Mouse (Mus musculus): ENCODE measurements at regions not wholly inside any gene's neighbourhood (a gene's known extent, or its start where the extent isn't known, plus 50 kb on each side); places are given as distances from the start of the nearest gene placed in this dataset.

DNA sequence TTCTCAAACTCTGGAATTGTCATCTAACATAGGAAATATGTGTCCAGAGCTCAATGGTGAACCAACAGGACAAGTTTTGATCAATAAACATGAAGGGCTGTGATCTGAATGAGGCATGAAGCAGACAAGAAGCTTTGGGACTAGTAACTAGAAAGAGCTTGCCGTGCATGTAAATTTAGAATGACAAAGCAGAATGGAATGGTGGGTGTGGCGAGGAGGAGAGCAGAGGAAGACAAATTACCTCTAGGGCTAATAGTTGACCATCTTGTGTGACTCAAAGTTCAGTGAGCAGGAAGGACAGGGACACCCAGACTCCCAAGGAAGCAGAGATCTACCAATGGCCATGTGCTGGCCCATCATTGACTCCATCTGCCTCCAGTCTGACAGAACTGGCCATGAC lies 455.6 kb downstream of the Tns1 start:
- H3K9ac ChIP-seq (replicated peaks; ENCODE audit: low read depth), result no peak overlapping the region
- 78% methylated on average over 2 of the region's 2 CpGs for WGBS
- no peaks in the 10 kb centered on the region for H3K4me1 ChIP-seq (ENCODE audit: insufficient read depth, low read depth, low read length)
- DNase-seq (ENCODE audit: low spot score) (no peak), ATAC-seq (no peak)
- no peak overlapping the region for H3K4me2 ChIP-seq (replicated peaks; ENCODE audit: low read depth, low read length)
- TF ChIP-seq EP300 (IDR thresholded peaks at IDR 0.05) (no peak), CTCF (IDR thresholded peaks at IDR 0.05) (no peak)
- no peak overlapping the region for H3K27ac ChIP-seq (ENCODE audit: low read length)
- no peak overlapping the region for H3K4me3 ChIP-seq (ENCODE audit: low read depth, low read length)
- H3K27me3 ChIP-seq (replicated peaks; ENCODE audit: insufficient read depth, low read length), result no peaks in the 10 kb centered on the region
- H3K9me3 ChIP-seq (ENCODE audit: low read length), result no peaks in the 10 kb centered on the region
- H3K36me3 ChIP-seq (ENCODE audit: insufficient read depth, low read length), result no peaks in the 10 kb centered on the region

DNA sequence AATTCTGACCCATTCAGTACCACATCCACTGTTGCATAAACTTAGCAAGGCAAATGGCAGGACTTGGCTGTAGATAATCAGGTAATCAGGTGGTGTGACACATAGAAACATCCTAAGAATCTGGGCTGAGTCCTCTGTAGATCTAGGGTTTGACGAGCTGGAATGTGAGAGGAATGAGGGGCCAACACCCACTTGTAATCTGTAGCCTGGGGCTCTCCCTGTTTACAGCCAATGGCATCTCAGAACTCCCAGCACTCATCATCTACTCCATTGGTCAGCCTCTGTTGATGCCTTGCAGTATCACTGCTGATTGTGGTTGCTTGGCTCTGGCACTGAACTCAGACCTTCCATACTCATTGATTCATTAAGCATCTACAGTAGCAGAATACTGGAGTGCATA lies 460.7 kb downstream of the Tns1 start:
- Histone ChIP-seq H3K9me3 (ENCODE audit: low read length) (no peaks in the 10 kb centered on the region), H3K9ac (replicated peaks; ENCODE audit: low read depth) (no peak overlapping the region), H3K27ac (ENCODE audit: low read length) (no peak overlapping the region), H3K27me3 (replicated peaks; ENCODE audit: insufficient read depth, low read length) (no peaks in the 10 kb centered on the region), H3K36me3 (ENCODE audit: insufficient read depth, low read length) (no peaks in the 10 kb centered on the region), H3K4me3 (ENCODE audit: low read depth, low read length) (no peak overlapping the region), H3K4me1 (ENCODE audit: insufficient read depth, low read depth, low read length) (no peaks in the 10 kb centered on the region), H3K4me2 (replicated peaks; ENCODE audit: low read depth, low read length) (no peak overlapping the region)
- WGBS, result 40% methylated on average over 1 of the region's 1 CpGs
- TF ChIP-seq CTCF (IDR thresholded peaks at IDR 0.05) (no peak), EP300 (IDR thresholded peaks at IDR 0.05) (no peak)
- DNase-seq (ENCODE audit: low spot score), result no peak
- no peak for ATAC-seq

DNA sequence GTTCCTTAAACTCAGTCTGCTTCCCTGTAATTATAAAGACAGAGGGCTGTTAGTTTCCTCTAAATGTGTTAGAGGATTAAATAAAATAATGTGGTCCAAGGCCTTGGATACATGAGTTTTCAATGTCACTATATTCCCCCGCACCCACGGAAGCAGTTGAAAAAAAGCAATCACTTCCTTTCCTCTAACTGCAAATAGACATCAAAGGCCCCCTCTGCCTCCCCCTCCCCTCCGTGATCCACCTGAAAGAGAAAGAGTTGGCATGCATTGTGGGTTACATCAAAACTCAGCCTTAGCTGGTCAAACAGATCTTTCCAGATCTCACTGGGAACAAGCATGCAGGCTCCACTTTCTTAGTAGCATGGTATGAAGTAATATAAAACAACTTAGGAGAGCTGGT lies 479.2 kb downstream of the Tns1 start:
- H3K36me3 ChIP-seq (ENCODE audit: insufficient read depth, low read length), result no peaks in the 10 kb centered on the region
- TF ChIP-seq EP300 (IDR thresholded peaks at IDR 0.05) (no peak), CTCF (IDR thresholded peaks at IDR 0.05) (no peak)
- no peak overlapping the region for H3K4me3 ChIP-seq (ENCODE audit: low read depth, low read length)
- no peaks in the 10 kb centered on the region for H3K4me1 ChIP-seq (ENCODE audit: insufficient read depth, low read depth, low read length)
- no peaks in the 10 kb centered on the region for H3K9me3 ChIP-seq (ENCODE audit: low read length)
- no peak overlapping the region for H3K9ac ChIP-seq (replicated peaks; ENCODE audit: low read depth)
- ATAC-seq (no peak), DNase-seq (ENCODE audit: low spot score) (no peak)
- no peaks in the 10 kb centered on the region for H3K27me3 ChIP-seq (replicated peaks; ENCODE audit: insufficient read depth, low read length)
- no peak overlapping the region for H3K4me2 ChIP-seq (replicated peaks; ENCODE audit: low read depth, low read length)
- WGBS, result 52% methylated on average over 3 of the region's 3 CpGs
- H3K27ac ChIP-seq (ENCODE audit: low read length), result no peak overlapping the region

DNA sequence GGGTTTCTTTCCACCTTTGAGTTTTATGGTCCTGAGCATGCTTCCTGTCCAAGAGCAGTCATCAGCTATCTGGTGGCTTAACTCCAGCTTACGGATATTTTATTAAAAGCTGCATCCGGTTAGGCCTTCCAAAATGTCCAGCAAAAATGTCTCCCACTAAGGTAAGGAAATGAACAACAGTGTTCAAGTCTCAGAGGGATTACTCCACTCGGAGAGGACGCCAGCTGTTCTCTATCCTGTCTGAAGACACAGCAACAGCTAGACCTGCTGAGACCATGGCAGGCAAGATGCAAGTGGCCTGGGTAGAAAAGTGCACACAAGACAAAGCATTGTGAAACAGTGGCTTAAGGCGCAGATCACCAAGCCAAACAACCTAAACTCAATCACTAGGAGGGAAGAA lies 479.9 kb downstream of the Tns1 start:
- H3K4me1 ChIP-seq (ENCODE audit: insufficient read depth, low read depth, low read length), result no peaks in the 10 kb centered on the region
- H3K36me3 ChIP-seq (ENCODE audit: insufficient read depth, low read length), result no peaks in the 10 kb centered on the region
- ATAC-seq (no peak), DNase-seq (ENCODE audit: low spot score) (no peak)
- no peaks in the 10 kb centered on the region for H3K9me3 ChIP-seq (ENCODE audit: low read length)
- no peaks in the 10 kb centered on the region for H3K27me3 ChIP-seq (replicated peaks; ENCODE audit: insufficient read depth, low read length)
- no peak overlapping the region for H3K27ac ChIP-seq (ENCODE audit: low read length)
- H3K9ac ChIP-seq (replicated peaks; ENCODE audit: low read depth), result no peak overlapping the region
- no peak overlapping the region for H3K4me3 ChIP-seq (ENCODE audit: low read depth, low read length)
- no peak overlapping the region for H3K4me2 ChIP-seq (replicated peaks; ENCODE audit: low read depth, low read length)
- TF ChIP-seq CTCF (IDR thresholded peaks at IDR 0.05) (no peak), EP300 (IDR thresholded peaks at IDR 0.05) (no peak)
- 69% methylated on average over 5 of the region's 5 CpGs for WGBS

DNA sequence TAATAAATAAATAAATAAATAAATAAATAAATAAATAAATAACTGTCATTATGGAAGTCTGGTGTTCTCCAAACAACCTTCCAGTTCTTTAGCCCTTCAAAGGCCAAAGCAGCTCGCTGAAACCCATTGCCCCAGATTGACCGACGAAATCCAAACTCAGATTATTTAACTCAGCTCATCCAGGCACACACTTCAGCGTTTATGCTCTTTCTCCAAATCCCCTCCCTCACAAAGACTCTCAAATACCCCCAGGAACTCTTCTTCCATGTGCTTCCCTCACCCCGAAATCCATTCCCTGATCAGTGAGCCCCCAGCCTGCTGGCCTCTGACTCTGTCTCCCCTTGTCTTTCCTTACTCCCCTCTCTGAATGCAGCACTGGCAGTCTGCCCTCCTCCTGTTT lies 480.8 kb downstream of the Tns1 start:
- Histone ChIP-seq H3K9me3 (ENCODE audit: low read length) (no peaks in the 10 kb centered on the region), H3K36me3 (ENCODE audit: insufficient read depth, low read length) (no peaks in the 10 kb centered on the region), H3K9ac (replicated peaks; ENCODE audit: low read depth) (no peak overlapping the region), H3K27me3 (replicated peaks; ENCODE audit: insufficient read depth, low read length) (no peaks in the 10 kb centered on the region), H3K4me3 (ENCODE audit: low read depth, low read length) (no peak overlapping the region), H3K4me2 (replicated peaks; ENCODE audit: low read depth, low read length) (no peak overlapping the region), H3K4me1 (ENCODE audit: insufficient read depth, low read depth, low read length) (no peaks in the 10 kb centered on the region), H3K27ac (ENCODE audit: low read length) (no peak overlapping the region)
- TF ChIP-seq CTCF (IDR thresholded peaks at IDR 0.05) (no peak), EP300 (IDR thresholded peaks at IDR 0.05) (no peak)
- DNase-seq (ENCODE audit: low spot score) (no peak), ATAC-seq (no peak)
- 77% methylated on average over 5 of the region's 5 CpGs for WGBS

DNA sequence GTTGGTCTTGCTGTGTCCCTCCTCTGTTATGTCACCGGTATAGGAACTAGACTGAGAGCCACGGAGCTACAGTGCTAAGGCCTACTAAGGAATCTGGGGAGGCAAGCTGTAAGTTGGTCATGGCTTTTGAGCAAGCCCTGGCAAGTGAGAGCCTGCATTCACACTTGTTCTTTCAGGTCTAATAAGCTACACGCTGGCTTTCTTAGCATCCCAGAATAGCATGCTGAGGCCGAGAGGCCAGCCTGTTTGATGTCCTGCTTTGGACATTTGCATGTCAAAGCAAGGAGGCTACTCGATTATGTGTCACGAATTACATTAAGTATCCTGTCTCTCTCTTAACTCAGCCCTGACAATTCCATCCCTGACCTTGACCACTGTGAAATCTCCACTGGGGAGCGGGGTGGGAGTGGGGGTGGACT lies 481.5 kb downstream of the Tns1 start:
- WGBS, result 51% methylated on average over 7 of the region's 7 CpGs
- H3K4me1 ChIP-seq (ENCODE audit: insufficient read depth, low read depth, low read length), result no peaks in the 10 kb centered on the region
- H3K27ac ChIP-seq (ENCODE audit: low read length), result no peak overlapping the region

DNA sequence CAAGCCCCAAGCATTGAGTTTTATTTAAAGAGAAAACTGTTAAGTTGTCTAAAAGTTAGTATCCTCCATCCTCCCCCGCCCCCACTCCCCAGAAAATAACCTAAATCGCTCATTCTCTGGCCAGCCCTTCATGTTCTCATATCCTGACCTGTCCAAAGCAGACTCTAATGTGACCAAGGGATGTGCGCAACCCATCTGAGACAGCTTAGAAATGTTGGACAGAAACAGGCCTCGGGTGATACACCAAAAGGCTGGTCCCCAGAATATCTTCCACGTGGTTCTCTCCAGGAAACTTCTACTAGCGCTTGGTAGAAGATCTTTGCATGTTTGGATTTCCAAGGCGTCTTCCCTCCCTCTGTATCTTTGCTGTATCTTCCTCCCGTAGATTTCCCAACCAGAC lies 482.8 kb downstream of the Tns1 start:
- WGBS, result 80% methylated on average over 8 of the region's 8 CpGs
- Histone ChIP-seq H3K4me2 (replicated peaks; ENCODE audit: low read depth, low read length) (no peak overlapping the region), H3K4me1 (ENCODE audit: insufficient read depth, low read depth, low read length) (no peaks in the 10 kb centered on the region), H3K4me3 (ENCODE audit: low read depth, low read length) (no peak overlapping the region), H3K36me3 (ENCODE audit: insufficient read depth, low read length) (no peaks in the 10 kb centered on the region), H3K27ac (ENCODE audit: low read length) (no peak overlapping the region), H3K27me3 (replicated peaks; ENCODE audit: insufficient read depth, low read length) (no peaks in the 10 kb centered on the region), H3K9ac (replicated peaks; ENCODE audit: low read depth) (no peak overlapping the region), H3K9me3 (ENCODE audit: low read length) (no peaks in the 10 kb centered on the region)
- TF ChIP-seq EP300 (IDR thresholded peaks at IDR 0.05) (no peak), CTCF (IDR thresholded peaks at IDR 0.05) (no peak)
- DNase-seq (ENCODE audit: low spot score) (no peak), ATAC-seq (no peak)

More for the DNA sequence above, 481.5 kb downstream of the Tns1 start:
- no peak overlapping the region for H3K4me2 ChIP-seq (replicated peaks; ENCODE audit: low read depth, low read length)
- H3K9ac ChIP-seq (replicated peaks; ENCODE audit: low read depth), result no peak overlapping the region
- no peaks in the 10 kb centered on the region for H3K27me3 ChIP-seq (replicated peaks; ENCODE audit: insufficient read depth, low read length)
- TF ChIP-seq EP300 (IDR thresholded peaks at IDR 0.05) (no peak), CTCF (IDR thresholded peaks at IDR 0.05) (no peak)
- DNase-seq (ENCODE audit: low spot score) (no peak), ATAC-seq (no peak)
- H3K4me3 ChIP-seq (ENCODE audit: low read depth, low read length), result no peak overlapping the region
- no peaks in the 10 kb centered on the region for H3K9me3 ChIP-seq (ENCODE audit: low read length)
- H3K36me3 ChIP-seq (ENCODE audit: insufficient read depth, low read length), result no peaks in the 10 kb centered on the region
